Mouse (Mus musculus) fat pad, adult 2 months (tissue): ENCODE data around the gene Krt87.

Source experiments
- DNase-seq: peaks from one replicate; pipeline ENCODE4 v3.0.0-alpha.2; 2011; ENCODE audit warnings: low read depth, low spot score; ENCODE audit errors: extremely low read depth

Gene Krt87

DNA sequence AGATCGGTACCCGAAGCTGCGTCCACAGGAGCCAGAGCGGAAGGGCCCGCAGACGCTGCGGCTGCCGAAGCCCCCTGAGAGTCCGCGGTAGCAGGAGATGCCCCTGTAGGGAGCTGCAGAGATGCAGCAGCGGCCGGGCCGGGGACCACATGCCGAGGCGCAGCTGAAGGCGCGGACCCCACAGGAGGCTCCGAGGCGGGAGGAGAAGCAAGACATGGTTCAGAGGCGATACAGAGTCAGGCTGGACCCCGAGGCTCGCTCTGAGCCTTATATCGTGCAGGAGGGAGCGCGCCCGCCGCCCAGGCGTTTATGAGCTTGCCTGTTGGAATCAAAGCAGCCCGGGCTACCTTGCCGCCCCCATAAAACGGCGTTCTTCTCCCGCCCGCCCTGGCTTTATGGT, at the start of gene Krt87:
TSS of gene Krt87 (minus strand) at position 250 of the 400 bp plus-strand sequence.
- DNase-seq = no peak

DNA sequence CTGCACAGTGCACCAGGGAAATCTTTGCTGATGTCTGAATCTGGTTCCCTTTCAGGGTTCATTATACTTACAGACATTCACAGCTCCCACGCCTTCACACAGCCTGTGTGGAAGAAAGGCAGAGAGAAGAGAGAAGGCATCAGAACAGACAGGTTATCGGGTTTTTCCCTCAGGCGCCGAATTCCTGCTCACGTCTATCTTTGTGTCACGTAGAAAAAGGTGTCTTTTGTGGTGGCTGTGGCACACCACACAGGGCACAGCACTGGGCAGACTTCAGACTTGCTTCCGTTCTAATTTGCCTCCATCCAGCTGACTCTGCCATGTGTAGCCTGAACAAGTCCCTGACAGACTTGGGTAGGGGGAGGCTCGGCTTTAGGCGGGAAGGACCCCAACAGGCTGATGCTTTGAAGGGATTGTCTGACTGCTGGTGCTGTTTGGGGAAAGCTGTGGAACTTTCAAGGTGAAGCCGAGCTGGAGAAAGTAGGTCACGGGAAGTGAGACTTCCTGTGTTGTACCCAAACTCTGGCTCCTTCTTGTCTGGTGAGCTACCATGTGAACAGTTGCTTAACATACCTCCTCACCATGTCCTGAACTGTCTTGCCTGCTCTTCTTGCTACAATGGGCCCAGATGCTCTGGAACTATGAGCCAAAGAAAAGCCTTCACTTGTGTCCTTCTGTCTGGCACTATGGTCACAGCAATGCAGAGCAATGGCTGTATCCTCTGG, 47.5 kb upstream of the Krt87 start:
- no peak for DNase-seq

DNA sequence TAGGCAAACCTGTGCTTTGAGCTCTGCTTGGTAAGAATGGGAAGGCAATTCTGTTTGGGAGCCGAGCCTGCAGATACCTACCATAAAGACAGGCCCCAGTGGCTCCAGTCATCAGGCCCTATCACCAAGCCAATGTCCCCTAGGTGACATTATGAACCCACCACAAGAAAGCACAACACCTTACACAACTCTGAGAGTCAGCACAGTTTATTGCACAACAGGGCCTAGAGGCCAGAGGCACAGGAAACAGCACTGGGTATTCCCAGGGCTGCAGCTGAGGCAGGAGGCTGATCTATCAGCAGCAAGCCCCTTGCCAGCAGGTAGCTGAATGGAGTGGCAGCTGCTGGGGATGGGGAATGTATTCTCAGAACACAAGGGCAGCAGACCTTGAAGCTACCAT, 46.3 kb upstream of the Krt87 start:
- no peak for DNase-seq

DNA sequence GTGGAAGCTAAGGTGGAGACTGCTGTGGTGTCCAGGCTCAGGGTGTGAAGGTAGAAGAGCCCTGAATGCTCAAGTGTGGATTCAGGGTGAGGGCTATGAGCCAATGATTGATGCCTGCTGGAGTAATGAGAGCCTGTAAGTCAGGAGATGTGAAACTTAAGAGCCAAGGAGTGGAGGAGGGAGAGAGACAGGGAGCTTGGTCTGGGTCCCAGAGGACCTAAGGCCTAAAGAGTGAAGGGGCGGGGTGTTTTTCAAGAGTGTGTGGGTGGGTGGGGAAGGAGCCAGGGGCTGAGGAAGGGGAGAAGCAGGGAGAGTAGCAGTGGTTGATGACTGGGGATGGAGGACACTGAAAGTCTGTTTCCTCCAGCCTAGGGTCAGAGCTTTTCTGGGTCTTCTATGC, 45.0 kb upstream of the Krt87 start:
- DNase-seq = no peak

DNA sequence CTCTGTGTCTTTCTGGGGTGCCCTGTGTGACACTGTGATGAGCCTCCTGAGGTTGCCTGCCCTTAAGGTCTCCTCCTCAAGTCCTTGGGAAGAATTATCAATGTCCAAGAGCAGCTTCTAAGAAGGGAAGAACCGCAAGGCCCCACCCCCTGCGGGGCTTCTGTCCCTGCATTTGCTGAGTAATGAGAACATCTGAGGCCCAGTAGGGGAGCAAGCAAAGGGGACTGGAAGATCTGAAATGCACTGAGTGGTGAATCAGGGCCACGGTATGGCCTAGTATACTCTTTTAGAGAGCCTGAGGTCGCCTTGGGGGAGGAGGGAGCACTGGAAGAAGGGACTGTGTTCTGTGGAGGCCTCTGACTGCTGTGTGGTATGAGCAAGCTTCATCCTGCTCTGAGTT, 43.5 kb upstream of the Krt87 start:
- DNase-seq = no peak

DNA sequence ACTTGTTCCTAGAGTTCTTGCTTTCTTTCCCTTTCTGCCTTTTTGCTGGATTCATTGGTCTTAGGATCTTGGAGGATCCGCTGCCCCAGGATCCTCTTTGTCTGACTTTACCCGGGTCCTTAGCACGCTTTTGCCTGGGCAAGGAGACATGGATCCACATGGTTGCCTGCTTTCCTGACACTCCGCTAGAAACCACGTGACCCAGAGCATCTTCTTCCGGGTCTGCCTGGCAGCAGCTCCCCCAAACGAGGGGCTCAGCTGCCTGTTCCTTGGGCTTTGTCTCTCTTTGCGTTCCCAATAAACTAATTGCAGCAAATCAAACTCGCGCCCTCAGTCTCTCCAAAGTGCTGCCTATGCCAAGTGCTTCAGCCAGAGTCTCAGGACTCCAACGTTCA, 41.1 kb upstream of the Krt87 start:
- DNase-seq = no peak

DNA sequence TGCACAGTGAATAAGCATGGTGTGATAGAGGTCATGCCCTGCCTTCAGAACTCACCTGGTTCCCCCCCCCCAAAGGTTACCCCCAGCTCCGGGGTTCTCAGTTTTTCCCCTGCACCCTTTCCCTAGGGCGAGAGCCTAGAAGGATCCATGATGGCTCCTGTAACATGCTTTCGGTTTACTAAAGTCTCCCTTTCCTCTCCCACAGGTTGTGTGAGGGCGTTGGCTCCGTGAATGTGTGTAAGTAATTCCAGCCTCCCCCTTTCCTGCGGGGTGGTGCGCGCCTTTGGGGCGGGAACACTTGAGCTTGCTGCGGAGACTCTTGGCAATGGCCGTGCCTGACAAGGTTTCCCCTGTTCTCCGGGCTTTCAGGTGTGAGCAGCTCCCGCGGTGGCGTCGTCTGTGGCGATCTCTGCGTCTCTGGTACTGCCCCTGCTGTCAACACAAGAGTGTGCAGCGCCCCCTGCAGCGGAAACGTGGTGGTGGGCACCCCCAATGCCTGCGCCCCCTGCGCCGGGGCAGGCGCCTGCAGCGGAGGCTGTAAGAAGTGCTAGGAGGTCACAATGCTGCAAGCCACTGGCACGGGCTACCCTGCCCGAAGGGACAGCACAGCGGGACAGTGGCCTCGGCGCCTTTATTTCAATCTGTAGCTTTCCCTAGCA, 40.5 kb upstream of the Krt87 start:
- DNase-seq = no peak

DNA sequence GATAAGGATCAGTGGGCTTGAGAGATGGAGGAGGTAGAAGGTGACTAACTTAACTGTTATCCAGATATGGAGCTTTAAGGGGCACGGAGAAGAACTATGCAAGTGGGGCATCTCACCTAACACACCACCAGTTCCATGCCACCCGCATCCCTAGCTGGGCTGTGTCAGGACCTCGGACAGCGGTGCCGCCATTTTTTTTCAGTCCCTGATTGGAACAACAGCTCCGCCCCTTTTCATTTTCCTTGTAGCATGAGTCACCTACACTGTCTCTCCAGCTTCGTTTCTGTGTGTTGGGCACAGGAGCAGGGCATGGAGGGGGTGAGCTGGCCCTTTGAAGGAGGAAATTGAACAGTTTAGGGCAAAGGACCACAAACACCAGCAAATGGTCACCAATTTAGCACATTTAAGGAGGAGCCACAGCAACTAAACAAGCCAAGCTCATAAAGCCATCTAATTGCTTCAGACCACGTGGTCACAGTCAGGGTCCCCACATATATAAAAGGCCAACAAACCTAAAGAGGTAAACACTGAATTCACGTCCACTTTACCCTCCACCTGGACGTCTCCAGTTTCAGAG, 34.4 kb upstream of the Krt87 start, which contains the start of gene Krt86:
TSS of gene Krt86 (plus strand) at position 527 of the 577 bp plus-strand sequence.
- DNase-seq = no peak

DNA sequence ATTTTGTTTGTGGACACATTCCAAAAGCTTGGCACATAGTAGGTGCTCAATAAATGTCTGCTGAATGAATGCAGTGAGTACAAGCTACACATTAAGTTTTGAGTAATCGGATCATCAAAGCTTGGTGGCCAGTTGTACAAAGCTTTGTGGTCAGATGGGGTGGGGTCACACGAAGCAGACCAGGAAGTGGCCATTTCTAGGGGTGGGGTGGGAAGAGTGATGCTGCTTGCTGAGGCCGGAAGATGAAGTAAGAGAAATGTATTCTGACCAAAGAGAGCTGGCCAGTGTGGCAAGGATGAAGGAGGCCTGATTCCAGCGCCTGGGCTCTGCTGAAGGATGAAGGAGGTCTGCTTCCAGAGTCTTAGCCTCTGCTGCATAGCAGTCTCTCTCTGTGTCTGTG, 30.5 kb upstream of the Krt87 start:
- no peak for DNase-seq

DNA sequence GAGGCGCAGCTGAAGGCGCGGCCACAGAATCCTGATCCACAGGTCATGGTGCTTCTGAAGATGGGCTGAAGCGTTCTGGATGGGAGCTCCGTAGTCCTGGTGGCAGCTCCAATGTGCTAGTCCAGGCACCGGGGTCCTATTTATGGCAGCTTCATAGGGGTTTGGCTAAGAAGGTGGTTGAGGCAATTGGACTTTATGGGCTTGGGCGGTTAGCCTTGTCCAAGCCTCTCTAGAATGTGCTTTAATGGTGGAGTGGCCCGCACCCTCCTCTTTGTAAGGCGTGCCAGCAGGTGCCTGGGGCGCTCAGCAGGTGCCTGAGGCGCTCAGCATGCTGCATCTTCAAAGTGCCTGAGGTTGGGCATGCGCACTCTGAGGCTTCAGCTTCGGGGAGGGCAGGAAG, 25.0 kb upstream of the Krt87 start, which contains the start of gene Krt81:
TSS of gene Krt81 (minus strand) at position 101 of the 400 bp plus-strand sequence.
- DNase-seq = no peak

DNA sequence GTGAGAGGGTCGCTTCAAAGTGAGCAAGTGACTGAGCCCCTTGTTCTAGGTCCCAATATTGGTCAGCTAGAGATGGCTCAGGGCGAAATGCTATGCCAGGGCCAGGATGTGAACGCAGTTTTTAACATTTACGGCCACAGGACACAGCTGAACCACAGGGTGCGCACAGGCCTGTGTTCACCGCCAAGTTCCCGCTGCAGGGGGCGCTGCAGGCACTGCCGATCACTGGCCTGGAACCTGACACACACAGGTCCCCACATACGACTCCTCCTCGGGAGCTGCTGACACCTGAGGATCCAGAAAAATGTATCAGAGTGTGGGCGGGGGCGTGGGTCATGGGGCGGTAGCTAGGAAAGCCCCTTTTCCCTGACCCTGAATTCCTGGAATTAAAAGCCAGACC, 20.7 kb upstream of the Krt87 start:
- no peak for DNase-seq

DNA sequence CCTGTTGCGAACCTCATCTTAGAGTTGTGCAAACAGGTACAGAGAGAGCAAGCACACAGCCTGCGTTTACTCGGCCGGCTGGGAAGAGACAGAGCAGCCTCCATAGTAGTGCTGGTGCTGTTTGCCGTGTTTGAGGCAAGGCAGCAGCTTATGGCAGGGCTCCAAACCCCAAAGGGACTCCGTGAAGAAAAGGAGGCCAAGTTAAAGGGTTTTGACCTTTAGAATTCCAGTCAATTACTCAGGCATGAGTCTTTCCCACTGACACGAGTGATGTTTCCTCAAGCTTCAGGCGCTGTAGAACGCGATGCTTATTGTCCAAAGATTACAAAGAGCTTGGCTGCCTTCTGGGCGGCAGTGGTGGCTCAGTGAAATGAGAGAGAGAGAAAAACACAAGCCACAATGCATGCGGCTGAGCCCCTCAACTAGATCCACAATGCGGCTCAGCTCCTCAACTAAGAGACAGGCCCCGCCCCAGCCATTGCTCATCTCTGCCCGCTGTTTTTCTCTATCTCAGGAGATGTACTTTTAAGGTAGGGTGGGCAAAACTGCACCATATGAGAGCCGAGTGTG, 19.8 kb upstream of the Krt87 start:
- DNase-seq = no peak

DNA sequence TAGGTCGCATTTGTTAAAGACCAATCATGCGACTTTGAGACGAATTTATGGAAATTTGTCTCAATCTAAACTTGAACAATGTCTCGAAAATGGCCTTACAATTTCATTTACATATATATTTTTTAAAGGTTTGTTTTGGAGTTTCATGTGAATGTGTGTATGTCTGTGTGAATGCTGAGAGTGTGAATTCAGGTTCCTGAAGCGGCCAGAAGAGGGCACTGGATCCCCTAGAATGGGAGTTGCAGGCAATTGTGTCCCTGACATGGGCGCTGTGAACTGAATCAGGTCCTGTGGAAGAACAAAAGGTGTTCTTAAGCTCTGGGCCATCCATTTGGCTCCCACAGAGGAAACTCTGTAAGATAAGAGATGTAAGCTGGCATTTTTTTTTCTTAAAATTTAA, 17.3 kb upstream of the Krt87 start:
- DNase-seq = no peak

DNA sequence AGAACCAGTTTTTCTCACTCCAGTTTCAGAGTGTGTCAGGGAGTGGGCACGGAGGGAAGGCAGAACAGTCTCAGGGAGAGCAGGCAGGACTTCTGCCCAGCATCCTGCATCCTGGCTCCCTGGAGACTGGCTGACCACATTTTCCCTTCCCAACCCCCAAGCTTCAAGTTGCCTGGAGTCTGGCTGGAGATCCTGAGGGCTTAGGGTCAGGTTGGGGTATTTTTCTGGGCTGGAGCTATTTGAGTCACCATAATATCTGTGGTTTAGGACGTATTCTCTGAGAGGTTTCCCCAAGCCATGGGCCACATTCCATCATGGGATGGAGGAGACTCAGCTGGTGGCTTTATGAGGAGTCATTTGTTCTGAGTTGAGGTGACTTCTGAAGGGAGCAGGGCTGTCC, 16.7 kb upstream of the Krt87 start:
- no peak for DNase-seq

DNA sequence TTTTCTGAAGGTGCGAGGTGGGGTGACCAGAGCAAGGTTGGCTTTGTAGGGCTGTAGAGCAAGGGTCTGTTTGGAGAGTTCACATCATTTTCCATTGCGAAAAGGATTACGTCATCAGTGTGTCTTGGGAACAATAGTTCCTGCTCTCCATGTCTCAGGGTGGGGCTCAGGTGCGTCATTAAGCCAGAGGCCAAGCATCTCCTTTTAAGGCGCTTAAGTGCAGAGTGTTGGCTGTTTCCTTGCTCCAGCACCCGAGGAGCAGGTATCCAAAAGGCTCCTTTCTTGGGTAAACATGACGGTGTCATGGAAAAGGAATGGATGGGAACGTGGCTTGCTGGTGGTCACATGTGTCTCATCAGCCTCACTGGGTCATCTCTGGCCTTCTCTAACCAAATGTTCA, 16.2 kb upstream of the Krt87 start:
- DNase-seq = no peak

DNA sequence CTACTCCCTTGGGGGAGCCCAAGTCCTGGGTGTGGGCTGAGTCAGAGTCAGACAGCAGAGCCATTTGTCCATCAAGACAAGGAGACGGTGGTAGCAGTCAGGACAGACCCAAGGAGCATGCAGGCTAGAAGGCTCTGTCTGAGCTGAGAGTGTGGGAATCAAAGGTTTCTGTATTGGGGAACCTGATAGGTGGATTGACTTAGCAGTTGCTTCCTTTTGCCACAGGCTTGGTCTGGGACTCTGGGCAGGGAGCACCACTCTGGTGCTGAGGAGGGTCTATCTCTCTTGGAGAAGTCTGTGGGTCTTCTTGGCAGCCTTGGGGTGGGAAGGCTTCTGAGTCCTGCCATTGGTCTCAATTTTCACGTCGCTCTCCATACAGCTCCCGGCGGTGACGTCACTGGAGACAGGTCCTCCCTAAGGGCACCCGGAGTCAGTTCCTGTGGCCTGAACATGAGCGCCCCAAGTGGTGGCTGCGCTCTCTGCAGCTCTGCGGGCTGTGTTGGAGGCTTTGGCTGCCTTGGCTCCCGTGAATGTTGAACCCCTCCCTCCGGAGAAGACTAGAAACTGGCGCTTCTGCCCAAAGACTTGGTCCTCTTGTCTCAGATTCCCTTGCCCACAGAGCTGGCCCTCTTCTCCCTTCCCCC, 14.6 kb upstream of the Krt87 start:
- DNase-seq = no peak

DNA sequence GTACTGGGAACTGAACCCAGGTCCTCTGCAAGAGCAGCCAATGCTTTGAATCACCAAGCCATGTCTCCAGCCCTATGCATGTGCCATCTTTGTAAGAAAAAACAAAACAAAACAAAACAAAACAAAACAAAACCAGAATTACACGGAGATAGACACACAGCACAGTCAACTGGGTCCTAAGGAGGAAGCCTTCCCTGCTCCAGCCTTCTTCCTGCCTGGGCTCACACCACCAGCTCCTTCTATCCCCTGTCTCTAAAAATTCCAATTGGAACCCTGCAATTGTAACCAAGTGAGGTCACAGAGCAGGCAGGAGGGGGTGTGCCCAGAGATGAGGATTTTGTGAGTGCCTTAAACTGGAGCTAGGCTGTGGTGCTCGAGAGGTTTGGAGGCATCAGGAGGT, 8.8 kb upstream of the Krt87 start, which contains the start of gene Krt88:
TSS of gene Krt88 (plus strand) at position 301 of the 400 bp plus-strand sequence.
- no peak for DNase-seq

DNA sequence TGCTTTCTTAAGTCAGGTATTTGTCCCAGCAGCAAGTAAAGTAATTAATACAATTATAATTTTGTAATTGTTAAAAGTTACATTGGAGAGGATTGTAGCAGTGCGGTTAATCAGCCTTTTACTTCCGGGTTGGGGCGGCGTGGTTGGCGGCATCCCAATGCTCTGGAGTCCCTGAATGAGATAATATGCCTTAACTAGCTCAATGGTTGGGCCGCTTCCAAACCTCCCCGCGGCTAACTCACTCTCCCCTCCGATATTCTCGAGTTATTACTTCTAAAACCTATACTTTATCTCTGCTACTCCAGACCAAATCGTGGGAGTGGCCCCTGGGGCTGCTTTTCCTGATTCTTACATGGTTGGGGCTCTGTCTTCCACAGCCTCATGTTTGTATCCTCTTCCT, 8.0 kb upstream of the Krt87 start:
- no peak for DNase-seq

DNA sequence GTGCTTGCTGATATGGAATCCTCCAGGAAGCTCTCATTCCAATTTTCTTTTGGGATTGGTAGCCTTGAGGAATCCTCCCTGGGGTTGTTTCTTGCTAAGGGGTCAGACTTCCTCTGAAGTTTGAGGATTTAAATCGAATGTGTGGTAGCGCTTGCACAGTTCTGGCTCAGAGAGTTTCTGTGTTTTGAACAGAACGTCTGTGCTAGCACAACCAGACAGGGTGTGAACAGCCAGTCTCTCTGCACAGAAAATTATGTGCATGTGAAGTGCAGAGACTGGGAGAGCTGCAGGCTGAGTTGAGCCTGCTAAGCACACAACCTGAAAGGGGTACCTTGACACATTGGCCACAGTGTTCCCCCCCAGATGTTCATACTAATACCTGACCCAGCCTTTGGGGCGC, 2.2 kb upstream of the Krt87 start:
- DNase-seq = no peak

DNA sequence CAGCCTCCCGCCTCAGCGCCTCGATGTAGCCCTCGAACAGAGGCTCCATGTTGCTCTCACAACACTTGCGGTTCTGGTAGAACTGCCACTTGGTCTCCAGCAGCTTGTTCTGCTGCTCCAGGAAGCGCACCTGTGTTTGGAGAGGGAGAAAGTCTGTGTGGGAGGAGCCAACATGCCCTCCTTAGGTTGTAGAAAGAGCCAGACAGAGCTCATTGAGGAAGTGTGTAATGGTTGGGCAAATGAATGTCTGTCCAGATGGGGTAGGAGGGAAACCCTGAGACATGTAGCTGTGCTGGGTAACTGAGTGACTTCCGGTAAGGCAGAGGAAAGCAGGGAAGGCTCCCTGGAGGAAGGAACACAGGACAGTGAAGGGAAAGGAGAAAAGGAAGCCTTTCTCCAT, 2.0 kb downstream of the Krt87 start:
- no peak for DNase-seq

DNA sequence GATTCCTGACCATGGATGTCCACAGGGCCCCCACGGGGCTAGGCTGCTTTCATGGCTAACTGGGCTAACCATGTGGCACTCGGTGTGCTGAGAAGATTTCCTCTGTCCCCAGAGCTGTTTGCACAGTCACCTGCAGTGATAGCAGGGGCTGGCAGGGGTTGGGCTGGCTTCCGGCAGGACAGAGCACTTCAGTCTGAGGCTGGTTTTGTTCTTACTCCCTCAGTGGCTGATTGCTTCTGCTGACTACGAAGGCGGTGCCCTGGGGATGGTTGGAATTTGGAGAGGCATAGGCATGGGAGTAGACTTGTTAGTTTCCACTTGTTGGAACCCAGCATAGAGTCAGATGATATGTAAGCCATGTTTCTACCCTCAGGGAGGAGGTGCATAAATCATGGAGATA, 13.7 kb downstream of the Krt87 start:
- DNase-seq = no peak
